Mouse (Mus musculus) adrenal gland, postnatal 14 days (tissue): ENCODE results near the gene Hps4. TPM values are rescaled to one million over a fixed set of nuclear protein-coding genes. Genes with fewer than 3 reads are reported as not detected.
"Not testable (repeated sequence)": the region's sequence is repeated elsewhere in the genome, so short reads cannot be mapped to it uniquely, and the experiment has no call there.

Source experiments
- DNase-seq: peaks from one replicate; pipeline ENCODE4 v3.0.0; 2021; ENCODE audit warnings: mixed read lengths
- long read RNA-seq, 2 experiments: library from polyadenylated mRNA; stranded (forward); transcript quantifications; one replicate each; pipeline ENCODE4 v2.0.0; 2021
- total RNA-seq: library from RNA; stranded (reverse); gene quantifications from 2 replicates; pipeline ENCODE4 v1.2.3, GENCODE M21; 2021

Gene Hps4
- 27.7 and 40.5 TPM in 2 replicates for total RNA-seq
- long read RNA-seq, experiment 1, transcript Hps4-202 (14 exons, 3,345 nt) = major isoform, 7 of 30 reads
- long read RNA-seq, experiment 1, transcript Hps4-201 (14 exons, 2,836 nt) = major isoform, 7 of 30 reads
- long read RNA-seq, experiment 1, partial matches to known transcripts = 9 of 30 reads
- long read RNA-seq, experiment 1, other reads (novel, unspliced or antisense) = 7 of 30 reads
- long read RNA-seq, experiment 2, transcript Hps4-201 (14 exons, 2,836 nt) = major isoform, 9 of 41 reads
- long read RNA-seq, experiment 2, transcript Hps4-202 (14 exons, 3,345 nt) = minor isoform, 6 of 41 reads
- long read RNA-seq, experiment 2, partial matches to known transcripts = 8 of 41 reads
- long read RNA-seq, experiment 2, other reads (novel, unspliced or antisense) = 18 of 41 reads

DNA sequence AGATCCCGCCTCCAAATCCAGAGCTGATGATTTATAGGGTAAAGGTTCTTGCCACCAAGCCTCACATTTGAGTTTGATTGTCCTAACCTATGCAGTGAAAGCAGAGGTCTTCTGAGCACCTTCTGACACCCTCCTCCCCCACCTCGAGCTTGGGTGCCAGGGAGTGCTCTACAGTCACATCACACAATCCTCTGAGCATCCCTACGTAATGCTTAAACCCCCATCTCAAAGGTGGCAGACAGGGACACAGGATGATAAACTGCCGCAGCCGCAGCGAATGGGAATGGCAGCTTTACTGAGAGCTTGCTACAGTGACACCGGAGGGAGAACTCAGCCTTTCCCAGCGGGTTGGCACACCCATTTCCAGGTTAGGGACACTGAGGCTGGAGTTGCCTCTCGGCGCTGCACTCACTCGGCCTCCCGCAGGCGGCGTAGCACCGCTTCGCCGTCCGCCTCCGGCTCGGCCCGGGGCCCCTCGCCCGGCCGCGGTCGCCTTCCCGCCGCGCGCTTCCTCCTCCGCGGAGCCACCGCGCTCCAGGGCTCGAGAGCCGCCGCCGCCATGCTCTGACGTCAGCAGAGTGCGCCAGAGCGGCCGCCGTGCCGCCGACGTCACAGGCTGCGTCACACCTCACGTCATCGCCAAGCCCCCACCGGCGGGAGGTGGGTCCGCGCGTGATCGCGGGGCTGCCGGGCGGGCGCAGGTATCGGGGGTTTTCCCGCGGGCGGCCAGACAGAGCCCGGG lies at the start of gene Hps4, which contains the start of gene Srrd:
Hps4 (plus strand) TSS at position 621 of the 742 bp plus-strand sequence.
Srrd (minus strand) TSS at position 578 of the 742 bp plus-strand sequence.
- peak; percentile 92 for DNase-seq

DNA sequence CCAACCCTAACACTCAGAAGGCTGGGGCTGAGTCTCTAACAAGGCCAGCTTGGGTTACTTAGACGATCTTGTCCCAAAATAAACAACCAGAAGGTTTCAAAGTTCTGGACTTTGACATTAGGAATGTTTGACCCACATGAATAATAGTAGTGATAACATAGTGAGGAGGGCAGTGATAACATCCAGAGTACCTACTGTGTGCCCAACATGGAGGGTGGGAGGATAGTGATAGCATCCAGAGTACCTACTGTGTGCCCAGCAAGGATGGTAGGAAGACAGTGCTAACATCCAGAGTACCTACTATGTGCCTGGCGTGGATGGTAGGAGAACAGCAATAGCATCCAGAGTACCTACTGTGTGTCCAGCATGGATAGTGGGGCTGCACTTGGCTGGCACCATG lies 49.1 kb upstream of the Hps4 start:
- peak; percentile 6 for DNase-seq

DNA sequence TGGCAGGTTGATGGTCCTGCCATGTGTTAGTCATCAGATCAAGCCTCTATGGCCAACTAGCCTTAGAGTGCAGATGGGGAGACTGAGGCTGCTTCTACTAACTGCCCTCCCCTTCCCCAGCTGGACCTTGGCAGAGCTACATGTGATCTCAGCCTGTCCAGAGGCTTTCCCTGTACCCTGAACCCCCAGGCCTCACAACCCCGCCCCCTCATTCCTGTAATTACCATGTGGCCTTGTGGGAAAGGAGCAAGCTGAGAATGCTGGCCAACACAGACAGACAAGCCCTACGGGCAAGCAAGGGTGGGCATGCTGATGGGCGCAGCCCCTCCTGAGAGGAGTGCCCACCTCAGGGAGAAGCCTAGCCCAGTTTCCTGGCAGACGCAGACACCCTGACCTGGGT lies 48.2 kb upstream of the Hps4 start:
- peak; percentile 60 for DNase-seq

DNA sequence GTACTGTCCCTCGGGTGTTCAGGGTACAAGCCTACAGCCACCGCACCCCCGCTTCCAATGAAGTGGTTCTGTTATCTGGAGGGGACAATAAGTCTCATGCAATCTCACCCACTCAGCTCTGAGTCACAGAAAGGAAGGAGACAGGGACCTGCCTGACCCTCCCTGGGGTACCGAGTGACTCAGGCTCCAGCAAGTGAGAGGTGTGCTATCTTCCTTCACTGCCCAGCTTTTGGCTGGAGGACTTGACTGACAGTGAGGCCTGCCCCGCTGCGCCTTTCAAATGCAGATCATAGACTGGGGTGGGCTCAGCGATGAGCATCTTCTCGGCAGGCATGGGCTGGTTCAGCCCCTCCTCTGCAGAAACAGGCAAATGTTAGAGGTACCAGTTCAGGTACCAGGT lies 47.7 kb upstream of the Hps4 start:
- DNase-seq = peak; percentile 78

DNA sequence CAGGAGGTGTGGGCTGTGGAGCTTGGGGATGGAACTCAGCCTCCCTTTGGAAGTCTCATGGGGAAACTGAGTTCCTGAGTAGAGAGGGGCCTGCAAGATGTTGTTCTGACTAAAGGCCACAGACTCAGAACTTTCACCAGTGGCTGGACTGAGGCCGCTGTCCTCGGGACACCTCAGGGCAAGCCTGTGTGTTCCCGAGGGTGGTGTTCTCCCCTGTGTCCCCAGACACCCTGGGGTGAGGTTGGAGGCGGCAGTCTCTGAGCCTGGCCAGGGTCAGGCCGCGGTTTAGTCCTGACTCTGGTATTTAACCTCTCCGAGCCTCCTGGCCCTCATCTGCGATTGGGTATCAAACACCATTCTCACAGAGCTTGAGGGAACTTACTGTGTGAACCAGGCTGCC lies 47.3 kb upstream of the Hps4 start:
- no peak for DNase-seq

DNA sequence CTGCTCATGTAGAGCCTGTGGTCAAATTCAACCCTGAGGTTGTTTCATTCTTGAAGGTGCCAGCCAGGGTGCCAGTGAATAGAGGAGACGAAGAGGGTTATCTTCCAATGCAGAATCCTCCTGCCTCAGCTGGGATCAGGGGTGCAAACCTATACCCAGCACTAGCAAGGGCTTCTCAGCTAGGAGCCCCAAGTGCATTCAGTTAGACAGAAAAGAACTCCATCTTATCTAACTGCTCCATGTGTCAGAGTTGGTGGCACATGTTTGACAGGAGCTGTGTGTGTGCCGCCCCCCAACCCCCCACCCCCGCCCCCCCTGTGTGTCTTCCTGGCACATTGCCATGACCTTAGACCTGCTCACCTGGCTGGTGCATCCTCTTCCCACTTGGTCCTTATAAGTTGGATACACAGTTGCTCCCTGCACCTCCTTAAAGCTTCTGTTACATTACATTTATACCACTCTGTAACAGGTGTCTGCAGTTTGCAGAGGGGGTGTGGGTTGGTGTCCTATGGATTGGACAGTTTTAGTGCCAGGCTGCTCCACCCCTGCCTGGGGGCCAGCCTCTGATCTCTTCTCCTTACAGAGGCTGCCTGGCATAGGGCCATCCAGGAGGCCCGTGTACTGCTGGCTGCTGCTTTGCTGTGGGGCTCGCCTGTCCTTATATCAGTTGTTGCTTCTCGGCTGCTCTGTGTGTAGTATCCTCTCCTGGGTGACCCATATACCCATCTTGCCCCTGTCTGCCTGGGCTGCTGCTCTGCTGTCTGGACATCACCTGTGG lies 46.3 kb upstream of the Hps4 start:
- DNase-seq = peak; percentile 66

DNA sequence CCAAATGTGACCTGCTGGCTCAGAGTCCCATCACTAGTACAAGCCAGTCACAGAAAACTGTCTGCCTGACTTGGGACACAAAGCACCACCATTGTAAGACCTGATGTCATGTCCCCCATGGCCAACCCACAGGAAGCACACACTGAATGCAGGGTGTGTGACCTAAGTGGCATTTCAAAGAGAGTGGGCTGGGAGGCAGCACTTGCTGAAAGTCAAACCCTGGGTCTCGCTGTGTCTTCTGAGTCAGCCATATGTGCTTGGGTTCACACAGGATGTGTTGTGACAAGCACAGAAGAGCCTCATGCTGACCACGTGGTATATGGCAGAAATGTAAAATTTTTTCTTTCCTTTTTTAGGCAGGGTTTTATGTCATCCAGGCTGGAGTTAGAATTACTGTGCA lies 45.6 kb upstream of the Hps4 start:
- DNase-seq = no peak

DNA sequence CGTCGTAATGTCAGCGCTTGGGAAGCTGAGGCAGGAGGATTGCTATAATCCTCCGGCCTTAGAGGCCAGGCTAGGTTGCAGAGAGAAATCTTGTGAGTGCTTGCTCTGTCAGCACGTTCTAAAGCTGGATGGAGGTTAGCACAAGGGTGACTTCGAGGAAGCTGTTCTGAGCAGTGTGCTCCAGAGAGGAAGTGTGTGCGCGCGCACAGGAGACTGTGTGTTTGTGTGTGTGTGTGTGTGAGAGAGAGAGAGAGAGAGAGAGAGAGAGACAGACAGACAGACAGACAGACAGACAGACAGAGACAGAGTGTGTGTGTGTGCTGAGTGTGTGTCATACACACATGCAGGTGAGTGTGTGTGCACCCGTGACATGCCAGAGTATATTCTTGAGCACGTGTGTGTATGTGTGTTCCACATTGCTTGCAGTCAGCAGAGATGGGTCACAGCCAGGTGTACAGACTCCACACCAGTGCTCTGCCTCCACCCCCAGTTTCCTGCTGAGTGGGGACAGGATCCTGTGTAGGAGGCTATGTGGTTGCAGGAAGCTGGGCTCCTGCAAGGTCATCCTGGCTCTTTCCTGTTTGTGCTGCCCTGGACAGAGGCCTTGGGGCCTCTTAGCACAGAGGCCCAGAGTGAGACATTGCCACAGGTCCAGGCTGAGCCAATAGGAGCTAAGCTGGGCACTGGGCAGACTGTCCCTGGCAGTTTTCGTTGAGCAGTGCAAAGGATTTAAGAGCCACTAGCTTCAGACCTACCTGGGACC lies 44.5 kb upstream of the Hps4 start:
- DNase-seq = peak; percentile 88

DNA sequence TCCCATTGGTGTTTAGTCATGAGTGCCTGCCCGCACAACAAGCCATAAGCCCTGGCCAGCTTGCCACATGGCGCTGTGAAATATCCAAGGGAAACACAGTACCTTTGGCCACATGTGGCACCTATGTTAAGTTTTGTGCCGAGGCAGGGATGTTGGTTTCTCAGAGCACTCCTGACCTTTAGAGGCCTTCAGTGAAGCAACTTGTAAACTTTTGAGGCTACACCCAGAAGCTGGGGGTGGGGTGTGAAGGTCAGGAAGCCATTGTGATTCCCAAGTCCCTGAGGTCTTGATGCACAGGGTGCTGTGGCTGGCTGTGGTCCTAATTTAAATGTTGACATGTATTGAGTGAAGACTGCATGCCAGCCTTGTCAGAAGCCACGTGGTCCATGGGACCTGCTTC lies 43.5 kb upstream of the Hps4 start:
- DNase-seq = no peak

DNA sequence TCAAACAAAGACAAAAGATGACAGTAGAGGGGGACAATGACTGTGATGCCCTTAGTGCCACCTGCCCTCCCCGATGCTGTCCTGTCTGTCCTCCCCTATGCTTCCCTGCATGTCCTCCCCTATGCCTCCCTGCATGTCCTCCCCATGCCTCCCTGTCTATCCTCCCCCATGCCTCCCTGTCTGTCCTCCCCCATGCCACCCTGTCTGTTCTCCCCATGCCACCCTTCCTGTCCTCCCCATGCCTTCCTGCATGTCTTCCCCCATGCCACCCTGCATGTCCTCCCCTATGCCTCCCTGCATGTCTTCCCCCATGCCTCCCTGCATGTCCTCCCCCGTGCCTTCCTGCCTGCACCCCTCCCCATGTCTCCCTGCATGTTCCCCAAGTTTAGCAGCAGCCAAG lies 42.8 kb upstream of the Hps4 start:
- no peak for DNase-seq

DNA sequence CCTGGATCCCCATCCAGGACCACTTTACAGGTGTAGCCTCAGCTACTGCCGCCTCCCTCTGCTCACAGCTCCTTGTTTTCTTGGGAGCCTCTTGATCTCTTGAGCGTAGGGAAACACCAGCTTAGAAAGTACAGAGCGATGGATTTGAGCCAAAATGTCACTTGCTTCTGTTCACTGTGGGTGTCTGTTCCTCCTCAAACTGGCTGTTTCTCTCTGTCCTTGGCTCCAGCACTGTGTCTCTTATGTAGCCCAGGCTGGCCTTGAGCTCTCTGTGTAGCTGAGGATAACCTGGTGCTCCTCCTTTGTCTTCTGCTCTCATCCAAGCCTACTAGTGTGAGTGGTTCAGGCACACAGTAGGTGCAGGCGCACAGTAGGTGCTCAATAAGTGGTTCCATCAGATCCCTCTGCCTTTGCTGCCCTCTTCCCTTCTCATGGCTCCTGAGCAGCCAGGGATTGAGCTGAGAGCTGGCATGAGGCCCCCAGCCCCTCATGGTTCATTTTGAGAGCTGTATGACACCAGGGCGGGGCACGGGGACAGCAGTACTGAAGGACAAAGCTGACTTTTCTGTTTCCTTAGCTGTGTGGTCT lies 42.1 kb upstream of the Hps4 start:
- no peak for DNase-seq

DNA sequence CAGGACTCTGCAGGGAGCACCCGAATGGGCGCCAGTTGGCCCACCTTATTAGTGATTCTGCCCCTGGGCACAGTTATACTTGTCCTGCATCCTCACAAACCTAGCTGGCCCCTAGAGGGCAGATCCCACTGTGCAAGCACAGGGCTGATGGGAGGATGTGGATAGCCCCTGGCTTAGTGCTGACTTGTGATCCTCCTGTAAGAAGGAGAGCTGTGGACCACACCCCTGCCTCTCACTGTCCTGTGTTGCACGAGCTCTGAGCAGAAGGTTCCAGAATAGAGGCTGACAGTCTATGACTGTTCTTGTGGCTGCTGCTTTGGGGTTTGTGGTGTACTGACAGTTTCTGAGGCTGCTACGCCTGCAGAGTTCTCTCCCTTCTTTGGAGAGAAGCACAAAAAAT lies 41.2 kb upstream of the Hps4 start:
- DNase-seq = no peak

DNA sequence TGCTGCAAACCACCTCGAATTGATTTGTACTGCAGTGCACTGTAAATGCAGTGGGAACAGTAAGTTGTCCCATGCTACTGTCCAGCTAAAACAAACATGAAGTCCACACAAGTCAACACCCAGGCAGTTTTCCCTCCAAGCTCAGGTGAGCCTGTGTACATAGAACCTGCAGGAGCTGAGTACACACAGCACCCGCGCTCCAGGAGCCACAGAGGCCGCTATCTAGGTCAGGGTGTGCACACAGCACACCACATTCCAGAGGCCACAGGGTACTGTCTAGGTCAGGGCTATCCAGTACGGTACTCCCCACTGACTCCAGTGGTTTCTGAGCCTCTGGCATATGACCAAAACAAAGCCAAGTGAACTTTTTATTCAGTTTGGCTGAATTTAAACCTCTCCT lies 40.6 kb upstream of the Hps4 start:
- DNase-seq = peak; percentile 64

DNA sequence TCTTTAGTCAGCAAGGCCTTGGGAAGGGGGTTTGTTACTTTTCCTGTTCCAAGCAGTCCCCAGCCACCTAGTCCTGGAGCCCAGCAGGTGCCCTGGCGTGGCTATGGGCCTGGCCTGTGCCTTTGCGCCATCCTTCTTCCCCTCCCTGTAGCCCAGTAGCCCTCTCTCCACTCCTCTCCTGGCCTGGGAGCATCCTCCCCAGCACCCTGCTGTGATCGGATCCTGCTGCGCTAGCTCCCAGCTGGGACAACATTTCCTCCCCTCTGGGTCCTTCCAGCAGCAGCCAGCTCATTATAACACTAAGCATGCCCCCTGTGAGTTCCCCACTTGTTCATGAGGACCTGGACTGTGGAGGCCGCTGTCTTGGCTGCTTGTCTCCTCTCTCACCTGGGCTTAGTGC lies 37.0 kb upstream of the Hps4 start:
- DNase-seq = no peak

DNA sequence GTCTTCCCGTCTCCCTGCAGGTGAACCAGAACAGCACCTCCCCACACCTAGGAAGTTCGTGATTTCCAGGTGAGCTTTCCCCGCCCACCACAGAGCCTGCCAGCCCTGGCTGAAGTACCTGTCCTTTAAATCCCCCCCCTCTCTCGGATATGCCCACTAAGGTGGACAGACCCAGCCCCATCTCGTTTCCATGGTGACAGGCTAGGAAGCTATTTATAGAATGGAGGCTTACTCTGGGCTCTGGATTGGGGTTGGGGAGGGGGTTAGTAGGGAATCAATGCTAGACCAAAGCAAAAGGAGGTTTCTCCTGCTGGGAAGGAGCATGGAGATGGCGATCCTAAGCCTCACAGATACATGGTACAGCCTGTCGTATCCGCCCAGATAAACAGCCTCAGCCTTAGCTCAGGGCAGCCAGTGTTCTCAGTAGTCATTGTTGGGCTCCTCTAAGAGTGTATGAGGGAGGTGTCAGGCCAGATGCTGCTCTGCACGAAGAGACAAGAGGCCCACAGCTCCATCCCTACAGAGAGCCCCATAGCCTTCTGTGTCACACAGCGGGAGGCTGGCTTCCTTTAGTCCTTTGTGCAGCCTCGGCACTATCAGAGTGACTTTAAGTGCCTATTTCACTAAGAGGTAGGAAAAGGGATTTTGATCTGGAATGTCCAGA lies 29.5 kb upstream of the Hps4 start:
- DNase-seq = no peak

DNA sequence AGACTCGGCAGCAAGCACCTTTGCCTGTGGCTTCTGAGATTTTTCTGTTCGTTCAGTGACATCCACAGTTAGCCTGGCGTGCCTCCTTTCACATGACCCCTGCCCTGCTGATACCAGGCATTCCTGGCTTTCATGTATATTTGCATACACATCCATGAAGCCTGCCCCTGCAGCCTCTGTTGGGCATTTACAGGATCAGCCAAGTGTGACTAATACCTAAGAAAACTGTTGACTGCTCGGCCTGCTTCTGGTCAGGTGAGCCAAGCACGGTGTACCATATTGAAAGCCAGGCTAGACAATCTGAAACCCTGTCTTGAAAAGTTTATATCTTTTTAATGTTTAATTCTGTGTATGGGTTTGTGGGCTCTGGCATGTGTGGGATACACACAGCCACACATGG lies 26.4 kb upstream of the Hps4 start:
- no peak for DNase-seq

DNA sequence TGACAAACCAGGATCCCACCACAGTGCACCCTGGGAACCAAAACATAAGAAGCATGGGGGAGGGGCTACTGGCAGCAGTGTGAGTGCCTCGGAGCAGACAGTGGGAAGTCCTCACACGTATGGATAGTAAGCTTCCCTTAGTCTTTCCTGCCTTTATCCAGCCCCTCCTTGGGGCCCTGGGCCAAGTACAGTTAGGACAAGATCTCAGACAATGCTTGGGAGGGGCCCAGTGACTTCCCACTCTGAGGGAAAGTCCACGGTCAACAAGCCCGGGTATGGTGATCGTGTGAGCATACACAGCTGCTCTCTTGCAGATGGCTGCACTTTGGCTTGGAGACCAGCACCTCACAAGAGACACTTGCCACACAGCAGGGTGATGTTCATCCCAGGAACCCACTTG lies 25.6 kb upstream of the Hps4 start:
- peak; percentile 59 for DNase-seq

DNA sequence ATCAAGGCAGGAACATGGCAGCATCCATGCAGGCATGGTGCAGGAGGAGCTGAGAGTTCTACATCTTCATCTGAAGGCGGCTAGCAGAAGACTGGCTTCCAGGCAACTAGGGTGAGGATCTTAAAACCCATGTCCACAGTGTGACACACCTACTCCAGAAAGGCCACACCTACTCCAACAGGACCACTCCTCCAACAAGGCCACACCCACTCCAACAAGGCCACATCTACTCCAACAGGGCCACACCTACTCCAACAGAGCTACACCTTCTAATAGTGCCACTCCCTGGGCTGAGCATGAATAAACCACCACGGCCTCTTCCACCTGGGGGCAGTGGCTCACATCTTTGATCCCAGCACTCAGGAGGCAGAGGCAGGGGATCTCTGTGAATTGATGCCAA lies 23.5 kb upstream of the Hps4 start:
- not testable (repeated sequence) for DNase-seq

DNA sequence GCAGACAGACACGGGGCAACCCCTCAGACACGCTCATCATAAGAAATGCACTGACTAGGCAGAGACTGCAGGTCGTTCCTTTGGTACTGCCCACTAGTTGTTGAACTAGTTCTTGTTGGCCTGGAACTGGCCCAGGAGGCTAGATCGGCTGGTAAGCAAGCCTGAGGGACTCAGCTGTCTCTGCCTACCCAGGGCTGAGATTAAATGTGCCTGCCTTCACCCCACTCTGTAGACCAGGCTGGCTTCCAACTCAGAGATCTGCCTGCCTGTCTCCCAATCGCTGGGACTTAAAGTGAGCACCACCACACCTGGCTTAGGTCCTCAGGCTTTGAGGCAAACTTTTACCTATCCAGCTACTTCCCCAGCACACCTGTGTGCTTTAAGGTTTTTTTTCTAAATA lies 22.5 kb upstream of the Hps4 start:
- DNase-seq = no peak

DNA sequence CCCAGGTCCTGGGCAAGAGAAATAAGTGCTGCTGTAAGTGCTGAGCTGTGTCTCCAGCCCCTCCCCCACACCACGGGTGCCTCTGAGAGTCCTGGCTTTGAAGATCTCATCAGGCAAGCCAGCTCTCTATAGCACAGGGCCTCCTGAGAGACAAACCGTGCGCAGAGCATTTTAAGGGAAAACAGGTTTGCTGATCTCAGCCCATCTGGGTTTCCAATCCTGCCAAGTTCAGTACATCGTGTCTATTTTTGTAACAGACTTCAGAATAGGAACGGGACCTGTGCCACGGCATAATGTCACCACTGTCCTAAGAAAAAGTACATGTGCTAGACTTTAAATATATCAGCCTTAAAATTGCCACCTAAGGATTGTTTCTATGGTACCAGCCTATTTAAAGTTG lies 21.9 kb upstream of the Hps4 start:
- no peak for DNase-seq

DNA sequence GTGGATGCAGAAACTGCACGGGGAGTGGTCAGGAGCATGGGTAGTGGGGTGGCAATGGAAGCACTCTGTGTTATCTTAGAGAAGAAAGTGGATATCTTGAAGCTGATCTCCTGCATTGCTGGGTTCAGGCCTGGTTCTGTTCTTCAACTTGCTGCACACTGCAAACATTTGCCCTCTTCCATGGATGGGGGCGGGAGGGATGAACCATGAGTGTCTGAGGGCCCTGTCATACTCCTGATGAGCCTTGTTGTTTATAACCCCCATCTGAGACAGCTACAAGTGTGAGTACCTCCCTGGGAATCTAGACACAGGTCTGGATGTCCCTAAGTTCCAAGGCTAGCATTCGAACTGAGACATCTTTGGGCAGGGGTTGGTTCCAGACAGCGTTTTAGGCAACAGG lies 21.5 kb upstream of the Hps4 start:
- no peak for DNase-seq
